Mouse (Mus musculus): ENCODE measurements around the gene Gm20532.
A peak's percentile ranks its signal among the peaks of the same experiment; 100 is the strongest.

Gm20532 gene

GRCm38 (mm10) chr2:26586294-26587043 lies at the start of gene Gm20532:
TSS of gene Gm20532 (plus strand) at chr2:26586639.
- DNase-seq: peak; percentile 79

GRCm38 (mm10) chr2:26539516-26539915 lies 46.9 kb upstream of the Gm20532 start:
- no peak for DNase-seq

GRCm38 (mm10) chr2:26540721-26541120 lies 45.7 kb upstream of the Gm20532 start:
- peak; percentile 42 for DNase-seq

GRCm38 (mm10) chr2:26541258-26541910 lies 45.1 kb upstream of the Gm20532 start:
- no peak for DNase-seq

GRCm38 (mm10) chr2:26543155-26543554 lies 43.3 kb upstream of the Gm20532 start:
- DNase-seq: no peak

- no peak for DNase-seq
Observed at GRCm38 (mm10) chr2:26543768-26544167, 42.7 kb upstream of the Gm20532 start.

GRCm38 (mm10) chr2:26544265-26544664 lies 42.2 kb upstream of the Gm20532 start:
- DNase-seq: no peak

GRCm38 (mm10) chr2:26547481-26547880 lies 39.0 kb upstream of the Gm20532 start:
- DNase-seq: no peak

GRCm38 (mm10) chr2:26549801-26550200 lies 36.6 kb upstream of the Gm20532 start:
- no peak for DNase-seq

- DNase-seq: peak; percentile 63
Observed at GRCm38 (mm10) chr2:26550205-26550604, 36.2 kb upstream of the Gm20532 start.

- DNase-seq: no peak
Observed at GRCm38 (mm10) chr2:26550777-26551176, 35.7 kb upstream of the Gm20532 start.

GRCm38 (mm10) chr2:26551446-26551845 lies 35.0 kb upstream of the Gm20532 start:
- peak; percentile 81 for DNase-seq

- peak; percentile 79 for DNase-seq
Observed at GRCm38 (mm10) chr2:26552066-26552465, 34.4 kb upstream of the Gm20532 start.

GRCm38 (mm10) chr2:26553904-26554303 lies 32.5 kb upstream of the Gm20532 start:
- DNase-seq: no peak

- DNase-seq: no peak
Observed at GRCm38 (mm10) chr2:26555076-26555475, 31.4 kb upstream of the Gm20532 start.

GRCm38 (mm10) chr2:26556535-26556993 lies 29.9 kb upstream of the Gm20532 start:
- DNase-seq: no peak

GRCm38 (mm10) chr2:26560506-26560905 lies 25.9 kb upstream of the Gm20532 start:
- DNase-seq: no peak

- DNase-seq: peak; percentile 36
Observed at GRCm38 (mm10) chr2:26561351-26562016, 25.0 kb upstream of the Gm20532 start.

GRCm38 (mm10) chr2:26566221-26566620 lies 20.2 kb upstream of the Gm20532 start:
- DNase-seq: peak; percentile 82

GRCm38 (mm10) chr2:26570034-26570433 lies 16.4 kb upstream of the Gm20532 start:
- DNase-seq: peak; percentile 85

GRCm38 (mm10) chr2:26571400-26571799 lies 15.0 kb upstream of the Gm20532 start:
- DNase-seq: no peak

GRCm38 (mm10) chr2:26571826-26572225 lies 14.6 kb upstream of the Gm20532 start:
- no peak for DNase-seq

GRCm38 (mm10) chr2:26573396-26573795 lies 13.0 kb upstream of the Gm20532 start:
- DNase-seq: no peak

- no peak for DNase-seq
Observed at GRCm38 (mm10) chr2:26573807-26574206, 12.6 kb upstream of the Gm20532 start.
